Mouse (Mus musculus): Measurements from ENCODE around the gene Gm11034.

The Gm11034 gene

GRCm38 (mm10) chr8:72210710-72211109, 2.7 kb downstream of the Gm11034 start:
- DNase-seq: no peak

DNA sequence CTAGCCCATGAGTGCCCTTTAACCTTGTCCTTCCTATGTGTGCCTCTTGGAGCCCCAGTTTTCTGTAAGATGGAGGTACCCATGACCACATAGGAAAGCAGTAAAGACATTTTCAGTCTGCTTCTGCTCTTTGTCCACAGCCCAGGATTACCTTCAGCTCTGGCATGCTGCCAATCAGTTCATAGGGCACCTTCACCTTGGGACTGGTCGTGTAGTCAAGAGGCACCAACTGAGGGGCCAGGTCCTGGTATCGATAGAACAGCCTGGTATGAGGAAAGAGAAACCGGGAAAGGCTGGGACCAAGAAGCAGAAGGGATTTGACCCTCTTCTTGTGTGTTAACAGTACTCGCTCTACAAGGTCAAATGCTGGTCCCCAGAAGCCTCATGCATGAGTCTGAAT, 3.2 kb downstream of the Gm11034 start:
- DNase-seq: no peak

GRCm38 (mm10) chr8:72208582-72208981, 4.9 kb downstream of the Gm11034 start:
- no peak for DNase-seq

GRCm38 (mm10) chr8:72197997-72198396, 15.4 kb downstream of the Gm11034 start:
- DNase-seq: no peak

DNA sequence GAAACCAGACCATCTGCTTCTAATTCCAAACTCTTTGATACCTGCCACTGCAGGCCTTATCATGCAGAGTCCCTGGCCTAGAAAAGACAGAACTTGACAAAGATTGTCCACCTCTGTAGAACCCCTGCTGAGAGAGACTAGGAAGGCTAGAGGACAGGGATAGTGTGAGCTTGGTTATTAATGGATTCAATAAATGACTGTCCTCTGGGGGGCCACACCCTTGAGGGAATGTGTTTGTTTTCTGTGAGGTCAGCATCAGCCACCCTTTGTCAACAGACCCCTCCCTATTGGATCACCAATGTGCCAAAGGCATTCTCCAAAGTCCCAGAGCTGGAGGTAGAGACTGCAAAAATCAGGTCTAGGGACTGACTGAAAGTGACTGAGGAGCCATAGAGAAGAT, 21.4 kb downstream of the Gm11034 start:
- no peak for DNase-seq

GRCm38 (mm10) chr8:72190215-72190539, 23.3 kb downstream of the Gm11034 start:
- DNase-seq: no peak

DNA sequence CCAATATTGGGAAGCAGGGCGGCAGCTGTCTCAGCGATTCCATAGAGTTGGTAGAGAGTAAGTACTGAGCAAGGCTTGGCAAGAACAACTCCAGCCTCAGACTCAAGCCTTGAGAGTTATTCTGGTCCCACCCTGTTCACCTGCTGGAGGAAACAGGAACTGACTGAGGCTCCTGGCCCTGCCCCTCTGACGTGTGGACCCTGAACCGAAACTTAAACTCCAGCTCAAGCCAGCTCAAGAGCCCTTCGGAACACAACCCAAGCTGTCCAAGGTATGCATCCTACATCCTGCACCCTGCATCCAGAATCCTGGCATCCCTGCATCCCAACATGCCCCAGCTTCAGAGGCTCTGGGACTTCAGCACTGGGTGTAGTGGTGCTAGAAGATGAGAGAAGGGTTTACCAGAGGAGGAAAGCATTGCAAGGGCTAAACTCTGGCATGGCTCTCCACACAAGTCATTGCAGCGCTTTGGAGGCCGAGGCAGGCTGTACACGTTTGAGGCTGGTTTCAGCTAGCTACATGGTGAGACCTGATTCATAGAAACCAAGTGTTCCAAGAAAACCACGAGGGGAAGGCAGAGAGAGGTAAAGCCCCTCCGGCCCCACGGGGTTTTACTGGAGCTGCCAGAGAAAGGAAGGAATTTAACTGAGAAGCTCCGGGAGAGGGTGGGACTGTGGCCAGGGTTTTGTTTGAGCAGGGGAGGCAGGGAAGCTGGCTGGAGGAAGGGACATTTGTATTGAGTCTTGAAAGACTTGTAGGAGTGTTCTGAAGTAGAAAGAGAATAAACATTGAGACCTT, 23.8 kb downstream of the Gm11034 start, which contains the start of gene Hsh2d:
Hsh2d (plus strand) TSS at position 222 of the 798 bp plus-strand sequence.
- peak; percentile 76 for DNase-seq

- DNase-seq: no peak
These were observed 25.6 kb downstream of the Gm11034 start for GRCm38 (mm10) chr8:72187793-72188331.

- peak; percentile 38 for DNase-seq
These were observed 29.8 kb downstream of the Gm11034 start for GRCm38 (mm10) chr8:72183554-72184202.

DNA sequence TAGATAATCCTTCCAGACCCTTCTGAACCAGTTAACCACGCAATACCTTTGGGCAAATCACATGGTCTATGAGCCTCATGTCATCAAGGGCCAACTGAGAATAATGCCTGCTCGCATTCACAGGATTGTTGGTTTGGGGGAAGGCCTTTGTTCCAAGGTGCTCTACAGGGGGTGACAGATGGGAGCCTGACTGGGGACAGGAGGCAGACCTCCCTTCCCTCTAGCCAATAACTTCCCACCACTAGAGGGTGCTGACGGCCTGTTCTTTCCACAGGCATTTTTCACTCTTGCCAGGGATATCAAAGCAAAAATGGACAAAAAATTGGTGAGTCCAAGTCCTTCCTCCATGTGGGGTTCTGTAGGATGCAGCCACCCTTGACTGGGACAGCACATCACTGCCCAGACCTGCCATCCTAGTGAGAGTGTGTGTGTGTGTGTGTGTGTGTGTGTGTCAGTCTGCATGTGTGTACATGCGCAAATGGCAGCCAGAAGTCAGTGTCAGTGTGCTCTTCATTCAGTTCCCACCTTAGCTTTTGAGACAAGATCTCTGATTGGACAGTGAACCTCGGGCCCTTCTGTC, 36.0 kb downstream of the Gm11034 start:
- peak; percentile 88 for DNase-seq

DNA sequence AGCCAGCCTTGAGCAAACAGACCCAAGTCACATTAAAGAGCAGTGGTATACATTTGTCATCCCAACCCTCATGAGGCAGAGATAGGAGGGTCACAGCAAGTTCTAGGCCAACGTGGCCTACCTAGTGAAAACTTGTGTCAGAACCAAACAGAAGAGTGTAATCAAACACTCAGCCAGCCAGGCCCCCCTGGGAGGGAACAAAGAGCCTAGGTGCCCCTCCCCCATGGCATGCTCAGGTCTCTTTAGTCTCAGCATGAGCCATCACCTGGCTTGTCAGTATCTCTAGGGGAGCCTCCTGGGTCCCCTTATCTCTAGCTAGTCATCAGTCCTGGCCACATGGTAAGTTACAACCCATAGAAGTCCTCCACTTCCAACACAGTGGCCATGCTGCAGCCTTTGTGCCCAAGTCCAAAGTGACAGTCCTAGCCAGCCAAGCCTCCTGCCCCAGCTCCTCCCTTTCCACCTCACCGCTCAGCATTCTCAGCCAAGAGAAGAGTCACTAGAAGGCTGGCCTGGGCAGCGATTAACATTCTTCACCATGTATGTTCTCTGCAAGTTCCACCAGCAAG, 43.7 kb downstream of the Gm11034 start:
- DNase-seq: no peak

DNA sequence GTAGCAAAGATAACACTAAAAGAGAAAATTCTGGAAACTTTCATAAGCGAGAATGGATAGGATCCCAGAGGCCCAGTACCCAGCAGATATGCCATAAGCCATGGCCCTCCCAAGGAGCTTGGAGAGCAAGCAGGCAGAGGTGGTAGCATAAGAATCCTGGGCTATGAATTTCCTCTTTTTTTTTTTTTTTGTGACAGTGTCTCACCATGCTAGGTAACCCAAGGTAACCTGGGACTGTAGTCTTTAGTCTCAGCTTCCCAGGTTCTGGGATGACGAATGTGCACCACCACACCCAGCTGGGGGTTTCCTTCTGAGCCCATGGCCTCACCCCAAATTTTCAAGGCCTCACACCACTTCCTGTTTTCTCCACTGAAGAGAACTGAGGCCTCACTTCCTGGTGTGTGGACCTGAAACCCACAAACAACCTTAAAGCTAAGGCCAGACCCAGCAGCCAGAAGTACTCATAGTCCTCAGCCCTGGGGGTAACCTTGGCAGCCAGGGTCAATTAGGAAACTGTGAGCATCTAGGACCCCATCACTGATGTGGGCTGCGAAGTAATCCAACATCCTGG, 44.3 kb downstream of the Gm11034 start:
- peak; percentile 64 for DNase-seq

Data from lung, postnatal 36 days (tissue).